Mouse (Mus musculus): ENCODE results near the gene Asxl2.

Asxl2 gene

GRCm38 (mm10) chr12:3547506-3547905, 120.8 kb downstream of the Asxl2 start:
- DNase-seq: no peak

- DNase-seq: no peak
These were observed 121.3 kb downstream of the Asxl2 start for GRCm38 (mm10) chr12:3547911-3548310.

GRCm38 (mm10) chr12:3548582-3549211, 122.0 kb downstream of the Asxl2 start:
- no peak for DNase-seq

- no peak for DNase-seq
These were observed 123.6 kb downstream of the Asxl2 start for GRCm38 (mm10) chr12:3550280-3550679.

Measured in lung, postnatal 14 days (tissue).